Mouse (Mus musculus) v-Abl transformed pro-B cells (cell line): ENCODE results near the gene Zscan12.

Experiments used
- in situ Hi-C, 2 experiments: fragments of 400-800 bp; cut with MboI; formaldehyde crosslinking; loops; one replicate each; pipeline ENCODE4 v1.15.1; 2025; ENCODE audit not compliant: unreplicated experiment in 2 of 2

Gene Zscan12

DNA sequence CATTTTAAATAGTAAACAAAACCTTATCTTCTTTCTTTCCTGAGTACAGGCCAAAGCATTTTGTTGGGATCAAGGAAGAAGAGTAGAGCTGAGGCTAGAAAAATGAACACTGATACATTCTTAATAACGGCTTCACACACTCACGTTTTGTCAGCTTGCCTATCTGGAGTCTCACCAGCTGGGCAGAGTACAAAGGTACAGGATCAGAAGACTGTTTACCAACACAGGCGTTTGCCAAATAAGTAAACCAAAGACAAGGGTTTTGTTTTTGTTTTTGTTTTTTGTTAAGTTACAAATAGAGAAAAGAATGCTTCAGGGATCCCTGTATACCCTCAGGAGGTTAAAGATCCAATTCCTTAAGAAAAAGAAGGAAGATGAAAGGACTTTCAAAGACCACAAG is 38.5 kb downstream of the Zscan12 start:
- in situ Hi-C loops, result loop anchor here (5.0 to 10.0 kb wide), 5 partner anchors 51 to 304 kb away; partner anchors contain the start of genes Zkscan8 (in 1 of the 2) and Zscan26 (in 1 of the 2)

DNA sequence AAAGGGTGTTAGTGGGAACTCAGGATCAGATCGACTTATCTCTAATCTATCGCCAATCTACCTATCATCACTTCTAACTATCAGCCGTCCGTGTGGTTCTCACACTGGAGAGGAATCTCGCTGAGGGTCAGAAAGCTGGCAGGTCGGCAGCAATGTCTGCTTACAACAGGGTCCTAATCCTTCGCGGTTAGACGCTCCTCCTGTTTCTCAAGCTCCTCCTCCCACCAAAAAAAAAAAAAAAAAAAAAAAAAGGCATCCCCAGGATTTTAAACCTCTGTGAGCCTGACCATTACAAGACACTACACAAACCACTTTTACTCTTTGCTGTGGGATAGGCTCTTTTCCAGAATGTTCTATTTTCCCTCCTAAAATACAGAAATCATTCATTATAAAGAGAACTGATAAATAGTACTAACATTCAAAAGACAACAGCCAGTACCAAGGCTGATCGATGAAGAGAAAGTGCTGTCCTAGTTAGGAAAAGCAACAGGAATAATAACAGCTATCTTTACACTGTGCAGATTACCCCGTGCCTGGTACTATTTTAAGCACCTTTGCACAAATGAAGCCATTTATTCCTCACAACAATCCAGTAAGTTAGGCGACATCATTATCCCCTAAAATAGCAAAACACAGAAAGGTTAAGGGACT is 39.1 kb downstream of the Zscan12 start:
- in situ Hi-C loops, result loop anchor here (5.0 to 10.0 kb wide), 5 partner anchors 51 to 303 kb away; partner anchors contain the start of genes Zkscan8 (in 1 of the 2) and Zscan26 (in 1 of the 2)

- in situ Hi-C loops, result loop anchor here (5.0 to 10.0 kb wide), 5 partner anchors 50 to 302 kb away; partner anchors contain the start of genes Zkscan8 (in 1 of the 2) and Zscan26 (in 1 of the 2)
Observed at GRCm38 (mm10) chr13:21402287-21402846, 39.7 kb downstream of the Zscan12 start, which contains the start of gene Zkscan3. Gene Zkscan3 (minus strand): TSS chr13:21402755.

- in situ Hi-C loops, result loop anchor here (5.0 to 10.0 kb wide), 5 partner anchors 49 to 302 kb away; partner anchors contain the start of genes Zkscan8 (in 1 of the 2) and Zscan26 (in 1 of the 2)
Observed at GRCm38 (mm10) chr13:21402848-21403247, 40.2 kb downstream of the Zscan12 start.

DNA sequence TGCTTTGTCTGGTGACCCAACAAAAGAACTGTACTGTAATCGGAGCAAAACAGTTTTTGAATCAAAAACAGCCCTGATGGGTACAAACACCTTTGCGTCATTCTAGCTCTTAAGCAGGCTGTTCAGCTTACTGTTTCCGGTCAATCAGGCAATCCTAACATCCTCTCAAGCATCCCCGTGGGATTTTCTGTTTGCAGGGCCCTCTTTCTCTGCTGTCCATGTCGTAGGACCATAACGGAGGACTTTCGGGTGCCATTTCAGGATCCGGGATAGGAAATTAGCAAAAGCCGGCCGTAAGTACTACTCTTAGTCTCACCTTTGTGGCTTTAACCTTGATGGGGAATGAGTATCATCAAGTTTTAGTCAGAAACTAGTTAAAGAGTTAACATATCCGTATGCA is 44.7 kb downstream of the Zscan12 start:
- in situ Hi-C loops, result loop anchor here in 1 of 2 experiments (5.0 to 10.0 kb wide), 2 partner anchors 245 to 297 kb away; no protein-coding TSS in a partner anchor

DNA sequence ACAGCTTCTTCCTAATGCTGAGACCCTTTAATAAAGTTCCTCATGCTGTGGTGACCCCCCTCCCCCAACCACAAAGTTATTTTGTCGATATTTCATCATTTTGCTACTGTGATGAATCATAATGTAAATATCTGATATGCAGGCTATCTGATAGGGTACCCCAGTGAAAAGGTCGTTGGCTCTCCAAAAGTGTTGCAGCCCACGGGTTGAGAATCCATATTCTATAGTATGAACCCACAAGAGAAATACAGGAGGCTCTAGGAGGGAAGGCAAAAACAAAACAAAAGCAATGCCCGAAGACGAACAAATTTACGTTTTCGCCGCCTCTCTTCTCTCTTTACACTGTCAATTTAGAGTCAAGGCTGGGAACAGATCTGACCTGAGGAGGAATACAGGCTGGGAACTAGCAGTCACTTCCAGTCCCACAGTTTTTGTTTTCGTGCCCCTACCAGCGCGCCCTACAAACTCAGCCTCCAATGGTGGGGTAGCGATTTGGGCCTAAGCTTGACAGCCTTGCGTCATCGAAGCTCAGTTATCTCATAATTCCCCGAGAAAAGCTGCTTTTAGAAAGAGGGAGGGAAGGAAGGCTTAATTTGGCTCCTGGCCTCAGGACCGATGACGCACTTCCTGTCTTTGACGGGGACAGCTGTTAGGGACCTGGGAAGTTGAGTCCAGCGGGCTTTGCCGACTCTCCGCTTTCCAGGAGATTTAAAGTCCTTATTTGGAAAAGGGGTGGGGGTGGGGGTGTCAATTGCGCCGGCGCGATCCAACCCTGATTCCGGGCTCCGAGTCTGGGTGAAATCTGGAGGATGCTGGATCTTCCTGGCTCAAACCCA is 45.6 kb downstream of the Zscan12 start:
- in situ Hi-C loops, result loop anchor here in 1 of 2 experiments (5.0 to 10.0 kb wide), 2 partner anchors 246 to 297 kb away; no protein-coding TSS in a partner anchor

GRCm38 (mm10) chr13:21408805-21409459 is 46.3 kb downstream of the Zscan12 start:
- in situ Hi-C loops, result loop anchor here in 1 of 2 experiments (5.0 to 10.0 kb wide), 2 partner anchors 247 to 296 kb away; no protein-coding TSS in a partner anchor

DNA sequence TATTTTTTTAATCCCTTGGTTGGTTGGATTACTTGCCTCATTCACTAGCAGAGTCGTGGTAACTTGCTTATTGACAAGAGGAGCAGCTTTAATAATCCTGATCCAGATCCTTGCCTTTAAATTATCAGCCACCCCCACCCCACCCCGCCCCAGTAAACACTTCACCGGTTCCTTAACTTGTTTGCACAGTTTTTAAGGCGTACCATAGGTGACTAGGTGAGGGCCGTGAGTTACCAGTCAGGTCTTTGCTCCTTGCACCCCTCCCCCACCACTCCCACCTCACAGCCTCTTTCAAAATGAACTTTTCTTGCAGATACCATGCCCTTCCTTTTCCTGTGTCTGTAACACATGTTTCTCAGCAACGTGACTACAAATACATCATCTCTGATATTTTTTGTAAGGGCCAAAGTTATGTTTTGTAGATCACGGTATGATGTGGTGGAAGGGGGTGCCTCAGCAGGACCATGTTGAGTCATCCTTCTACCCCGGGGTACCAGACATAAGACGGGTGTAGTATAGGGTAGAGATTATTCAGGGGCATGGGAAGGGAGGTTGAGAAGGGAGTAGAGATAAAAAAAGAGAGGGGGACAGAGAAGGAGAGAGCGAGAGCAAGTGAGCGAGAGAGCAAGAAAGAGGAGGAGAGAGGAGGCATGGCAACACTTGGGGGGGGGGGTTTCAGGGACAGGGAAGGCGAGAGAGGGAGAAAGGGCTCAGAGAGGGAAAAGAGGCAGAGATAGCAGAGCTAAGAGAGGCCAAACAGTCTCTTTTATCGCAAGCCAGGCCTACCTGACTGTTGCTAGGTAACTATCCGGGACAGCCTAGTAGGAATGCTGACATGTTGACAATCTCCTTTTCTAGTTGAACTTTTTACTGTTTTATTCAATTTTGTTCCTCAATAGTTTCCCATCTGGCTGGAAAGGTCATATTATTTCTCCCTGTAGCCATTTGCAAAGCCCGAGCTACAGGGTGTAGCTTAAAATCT is 51.9 kb downstream of the Zscan12 start:
- in situ Hi-C loops, result no loop called here

DNA sequence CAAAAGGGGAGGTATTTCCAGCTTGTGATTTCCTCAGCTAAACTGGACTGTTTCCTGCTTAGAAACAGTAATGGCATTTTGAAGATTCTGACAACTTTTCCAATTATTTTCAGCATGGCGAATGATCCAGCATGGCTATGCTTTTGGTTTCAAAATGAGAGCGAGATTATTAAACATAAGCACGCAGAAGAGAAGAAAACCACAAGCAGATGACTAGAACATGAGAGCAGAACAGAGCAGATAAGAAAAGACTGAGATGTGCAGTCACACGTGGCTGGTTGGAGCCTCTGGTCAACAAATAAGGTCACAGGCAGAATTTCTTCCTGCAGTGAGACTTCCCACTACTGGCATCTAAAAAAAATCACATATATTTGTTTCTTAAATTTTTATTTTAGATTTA is 52.6 kb downstream of the Zscan12 start:
- in situ Hi-C loops, result no loop called here

DNA sequence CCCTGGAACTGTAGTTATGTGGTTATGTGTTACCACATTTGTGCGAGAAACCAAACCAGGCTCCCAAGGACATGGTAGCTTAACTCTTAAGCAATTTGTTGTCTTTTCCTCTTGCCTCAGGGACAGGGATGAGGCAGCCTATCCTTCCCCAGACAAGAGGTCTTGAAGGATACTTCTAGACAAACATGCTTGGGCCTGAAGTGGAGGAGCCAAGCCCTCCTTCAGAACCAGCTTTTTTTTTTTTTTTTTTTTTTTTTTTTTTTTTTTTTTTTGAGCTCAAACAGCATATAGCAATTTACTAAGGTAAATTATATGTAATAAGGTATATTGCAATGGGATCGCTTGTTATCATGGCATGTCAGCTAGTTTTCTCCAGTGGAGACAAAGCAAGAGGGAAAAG is 53.1 kb downstream of the Zscan12 start:
- in situ Hi-C loops, result no loop called here

GRCm38 (mm10) chr13:21417298-21418010 is 54.8 kb downstream of the Zscan12 start:
- in situ Hi-C loops, result no loop called here

DNA sequence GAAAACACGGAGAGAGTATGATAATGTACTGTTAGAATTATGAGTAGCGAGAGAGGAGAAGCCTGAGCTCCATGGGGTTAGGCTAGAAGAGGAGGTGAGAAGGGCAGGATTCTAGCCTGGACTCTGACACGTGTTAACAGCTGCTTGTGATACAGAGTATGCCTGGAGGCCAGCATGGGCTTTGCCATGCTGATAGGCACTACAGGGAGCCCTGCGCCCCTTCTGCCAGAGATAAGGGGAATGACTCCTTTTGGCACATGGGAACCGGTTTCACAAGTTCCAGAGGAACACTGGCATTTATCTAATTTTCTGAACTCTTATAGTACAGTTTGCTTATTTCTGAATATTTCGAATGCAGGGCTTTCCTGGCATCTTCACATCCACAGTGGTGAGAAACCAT is 56.2 kb downstream of the Zscan12 start:
- in situ Hi-C loops, result no loop called here
